Mouse (Mus musculus) spleen, adult 12 weeks (tissue): Measurements from ENCODE around the gene Dnah5.

Source experiments
- DNase-seq: peaks from one replicate; pipeline ENCODE4 v3.0.0; 2022; ENCODE audit warnings: low spot score

The Dnah5 gene

GRCm38 (mm10) chr15:28466591-28467247 lies 263.2 kb downstream of the Dnah5 start:
- DNase-seq: no peak

GRCm38 (mm10) chr15:28473749-28474390 lies 270.3 kb downstream of the Dnah5 start:
- DNase-seq: no peak

DNA sequence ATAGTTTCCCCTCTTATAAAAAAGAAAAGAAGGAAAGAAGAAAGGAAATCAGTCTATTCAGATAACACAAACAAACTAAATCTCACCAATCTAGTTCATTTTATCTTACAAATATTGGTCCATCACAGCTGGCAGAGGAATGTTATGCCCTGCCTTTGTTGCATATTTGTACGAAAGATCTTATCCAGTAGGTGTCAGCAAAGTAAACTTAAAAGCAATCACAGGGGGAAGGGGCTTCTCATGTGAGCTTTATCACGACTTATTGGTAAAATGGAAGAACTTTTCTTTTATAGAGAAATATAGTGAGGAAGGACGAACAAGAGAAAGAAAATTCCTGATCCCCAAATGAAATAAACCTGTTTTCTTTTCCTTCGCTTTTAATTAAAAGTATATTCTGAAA lies 299.3 kb downstream of the Dnah5 start:
- DNase-seq: no peak

DNA sequence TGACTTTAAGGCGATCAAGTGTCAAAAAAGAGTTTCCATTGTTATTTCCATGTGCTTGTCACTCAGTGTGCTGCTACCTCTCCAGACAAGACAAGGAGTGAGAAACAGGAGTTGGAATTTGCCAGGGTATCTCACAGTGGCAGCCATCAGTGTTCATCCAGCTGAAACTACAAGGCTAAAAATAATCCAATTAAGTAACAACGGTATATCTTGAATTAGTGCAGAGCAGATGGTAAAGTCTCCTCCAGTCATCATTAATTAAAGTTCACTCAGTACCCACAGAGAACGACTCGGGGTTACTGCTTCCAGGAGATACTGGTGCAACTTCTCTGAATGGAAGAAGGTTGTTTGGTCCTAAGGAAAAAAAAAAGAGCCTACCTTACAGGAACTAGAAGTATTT lies 311.6 kb downstream of the Dnah5 start:
- DNase-seq: no peak
